ENCODE assay signal across 8 mouse cellular contexts in the genomic region with DNA sequence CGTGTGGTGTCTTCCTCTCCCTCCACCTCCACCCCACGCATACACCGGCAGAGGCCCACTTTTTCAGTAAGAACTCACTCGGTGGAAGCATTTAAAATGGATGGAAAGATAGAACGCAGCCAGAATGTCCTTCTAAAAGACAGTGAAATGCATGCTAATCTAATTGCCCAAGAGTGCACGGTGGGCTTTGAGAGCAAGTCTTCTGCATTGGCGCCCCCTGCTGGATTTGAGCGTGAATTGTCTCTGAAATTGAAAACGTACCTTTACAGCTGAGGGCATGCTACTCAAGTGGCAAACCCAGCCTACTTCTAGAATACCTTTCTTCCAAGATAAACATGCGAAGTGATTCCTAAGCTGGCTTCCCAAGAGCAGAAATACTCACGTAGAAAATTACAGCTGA.
DNase-seq lines count a peak whose midpoint lies in the region; ATAC-seq and TF ChIP-seq lines count a peak whose summit lies in the region.

No protein-coding gene starts in this region.

- TF ChIP-seq CTCF in cerebellum, adult 2 months (IDR thresholded peaks at IDR 0.05; ENCODE audit: borderline replicate concordance, insufficient read depth, low read depth, low read length), result peak; percentile 81

- H3K36me3 ChIP-seq in hindbrain, embryonic 14.5 days (replicated peaks; ENCODE audit: control insufficient read depth, insufficient read depth), result no peaks in the 10 kb centered on the region

- ATAC-seq in frontal cortex, adult (ENCODE audit: low TSS enrichment), result peak; percentile 75
- ATAC-seq in hindbrain, embryonic 14.5 days (ENCODE audit: low FRiP score), result peak; percentile 85

- H3K9me3 ChIP-seq in hindbrain, embryonic 14.5 days (ENCODE audit: control insufficient read depth, low read length), result no peaks in the 10 kb centered on the region

- peak overlapping the region; percentile 31; the same call in 1 of the 2 replicates for H3K4me2 ChIP-seq in hindbrain, embryonic 14.5 days (replicated peaks)

- TF ChIP-seq POLR2A in cerebellum, adult 2 months (IDR thresholded peaks at IDR 0.05; ENCODE audit: borderline replicate concordance, insufficient read depth, low read length), result no peak

- peaks cover 2% of the 10 kb centered on the region; the same call in 1 of the 2 replicates for H3K4me1 ChIP-seq in cerebellum, adult 2 months (ENCODE audit: control insufficient read depth, insufficient read depth, low read length)
- H3K4me1 ChIP-seq in hindbrain, embryonic 14.5 days (replicated peaks; ENCODE audit: control insufficient read depth, insufficient read depth, low read length), result 0 out of 2 replicates have a peak, but pooled peaks cover 12% of the 10 kb centered on the region

- peak; percentile 51 for DNase-seq in R1 (ENCODE audit: low read depth, low spot score)
- DNase-seq in cerebellum, adult 2 months, result peak; percentile 77 to 87
- DNase-seq in hindbrain, embryonic 14.5 days (ENCODE audit: low spot score), result peak; percentile 89
- DNase-seq in layer of hippocampus, postnatal 14 days (ENCODE audit: low spot score in 2 of 2), result peak; percentile 88 to 90
- peak; percentile 79 for DNase-seq in lung, postnatal 14 days
- peak; percentile 82 for DNase-seq in right cerebral cortex, adult 18-20 months
- DNase-seq in B cell, adult 2 months, result no peak

- H3K9ac ChIP-seq in hindbrain, embryonic 14.5 days, result no peak overlapping the region

- H3K27me3 ChIP-seq in cerebellum, adult 2 months (ENCODE audit: control insufficient read depth, insufficient read depth, low read length), result no peaks in the 10 kb centered on the region
- no peaks in the 10 kb centered on the region for H3K27me3 ChIP-seq in hindbrain, embryonic 14.5 days (ENCODE audit: control insufficient read depth, insufficient read depth, low read length)

- no peak overlapping the region for H3K27ac ChIP-seq in cerebellum, adult 2 months (ENCODE audit: insufficient read depth, low read length)
- H3K27ac ChIP-seq in hindbrain, embryonic 14.5 days, result 0 out of 2 replicates have a peak overlapping the region, but pooled peaks have one; percentile 4

- WGBS in cerebellum, adult 2 months, result 11% methylated on average over 11 of the region's 11 CpGs
- 8% methylated on average over 11 of the region's 11 CpGs for WGBS in hindbrain, embryonic 14.5 days

- peak overlapping the region; percentile 23 for H3K4me3 ChIP-seq in cerebellum, adult 2 months (replicated peaks; ENCODE audit: insufficient read depth, low read depth, low read length)
- no peak overlapping the region for H3K4me3 ChIP-seq in hindbrain, embryonic 14.5 days (replicated peaks; ENCODE audit: low read length)

Comparison
In these comparisons a context has a peak if more than half of its experiments do, and no peak if none do; other contexts are left out.
1. DNase-seq: peak in R1 (single experiment), cerebellum, adult 2 months (2 of 2), hindbrain, embryonic 14.5 days (single experiment), layer of hippocampus, postnatal 14 days (2 of 2), lung, postnatal 14 days (single experiment) and right cerebral cortex, adult 18-20 months (single experiment); none in B cell, adult 2 months (0 of 2).